Comparison of ENCODE assay signal across 15 mouse cellular contexts in genomic region chr2:157841121-157841520, GRCm38 (mm10).
DNase-seq lines count a peak whose midpoint lies in the region; ATAC-seq and TF ChIP-seq lines count a peak whose summit lies in the region.
"Had no signal": no experiment of that assay in that cellular context is flagged by ENCODE, and none has a peak within 500 bp of the region (broad histone marks: within the 10 kb centered on the region; RNA-seq: fewer than 3 reads in every experiment).

No protein-coding gene starts in this region.

- peaks cover 44% of the 10 kb centered on the region for H3K4me1 ChIP-seq in hindbrain, embryonic 13.5 days (replicated peaks)
- H3K4me1 ChIP-seq in hindbrain, embryonic 10.5 days (replicated peaks), result peaks cover 23% of the 10 kb centered on the region
- H3K4me1 ChIP-seq in ES-Bruce4 (ENCODE audit: control insufficient read depth, insufficient read depth, low read length), result peaks cover 16% of the 10 kb centered on the region
- H3K4me1 ChIP-seq in forebrain, embryonic 13.5 days, result peaks cover 14% of the 10 kb centered on the region; the same call in 1 of the 2 replicates
- H3K4me1 ChIP-seq in midbrain, embryonic 12.5 days, result peaks cover 12% of the 10 kb centered on the region; the same call in 1 of the 2 replicates

- no peak overlapping the region for H3K9ac ChIP-seq in hindbrain, embryonic 13.5 days
- H3K9ac ChIP-seq in ES-Bruce4 (ENCODE audit: low read depth, poor library complexity, severe bottlenecking), result no peak overlapping the region
- H3K9ac ChIP-seq in forebrain, embryonic 13.5 days, result no peak overlapping the region
- H3K9ac ChIP-seq in midbrain, embryonic 12.5 days (replicated peaks), result no peak overlapping the region

- H3K4me2 ChIP-seq in hindbrain, embryonic 13.5 days, result no peak overlapping the region
- no peak overlapping the region for H3K4me2 ChIP-seq in forebrain, embryonic 13.5 days
- H3K4me2 ChIP-seq in midbrain, embryonic 12.5 days (replicated peaks), result no peak overlapping the region

- DNase-seq in hindbrain, embryonic 10.5 days (ENCODE audit: low spot score), result no peak
- DNase-seq in lung, postnatal 10 days, result no peak
- DNase-seq in adrenal gland, postnatal 25 days, result no peak
- DNase-seq in thymus, postnatal 4 days, result no peak
- DNase-seq: adrenal gland, postnatal 14 days; cerebellum, adult 11-12 months; gastrocnemius, postnatal 36 days; kidney, adult 8-10 months; thymus, postnatal 25 days had no signal

- no peak for TF ChIP-seq EP300 in ES-Bruce4 (IDR thresholded peaks at IDR 0.05; ENCODE audit: insufficient read depth, low read depth, low read length)

- H3K4me3 ChIP-seq in hindbrain, embryonic 13.5 days, result no peak overlapping the region
- H3K4me3 ChIP-seq in hindbrain, embryonic 10.5 days, result no peak overlapping the region
- H3K4me3 ChIP-seq in ES-Bruce4 (ENCODE audit: low read depth, low read length), result no peak overlapping the region
- H3K4me3 ChIP-seq in forebrain, embryonic 13.5 days, result no peak overlapping the region
- H3K4me3 ChIP-seq in midbrain, embryonic 12.5 days, result no peak overlapping the region
- H3K4me3 ChIP-seq: erythroblast, embryonic 14.5 days had no signal

- WGBS in hindbrain, embryonic 13.5 days, result 69% methylated on average over 6 of the region's 6 CpGs
- WGBS in hindbrain, embryonic 10.5 days, result 80% methylated on average over 6 of the region's 6 CpGs
- 54% methylated on average over 6 of the region's 6 CpGs for WGBS in forebrain, embryonic 13.5 days
- 77% methylated on average over 6 of the region's 6 CpGs for WGBS in midbrain, embryonic 12.5 days

- no peaks in the 10 kb centered on the region for H3K9me3 ChIP-seq in hindbrain, embryonic 13.5 days
- H3K9me3 ChIP-seq in hindbrain, embryonic 10.5 days, result no peaks in the 10 kb centered on the region
- no peaks in the 10 kb centered on the region for H3K9me3 ChIP-seq in ES-Bruce4 (replicated peaks; ENCODE audit: control insufficient read depth, insufficient read depth, low read length, poor library complexity, severe bottlenecking)
- no peaks in the 10 kb centered on the region for H3K9me3 ChIP-seq in forebrain, embryonic 13.5 days (replicated peaks)
- no peaks in the 10 kb centered on the region for H3K9me3 ChIP-seq in midbrain, embryonic 12.5 days

- no peak for TF ChIP-seq POLR2A in ES-Bruce4 (IDR thresholded peaks at IDR 0.05; ENCODE audit: insufficient read depth, low read length)

- TF ChIP-seq CTCF in ES-Bruce4 (IDR thresholded peaks at IDR 0.05; ENCODE audit: low read depth, low read length), result no peak

- H3K27ac ChIP-seq in hindbrain, embryonic 13.5 days, result peak overlapping the region; percentile 76
- no peak overlapping the region; the same call in 1 of the 2 replicates for H3K27ac ChIP-seq in hindbrain, embryonic 10.5 days
- H3K27ac ChIP-seq in ES-Bruce4 (ENCODE audit: insufficient read depth, low read length), result peak overlapping the region; percentile 85
- H3K27ac ChIP-seq in forebrain, embryonic 13.5 days, result peak overlapping the region; percentile 42; the same call in 1 of the 2 replicates
- H3K27ac ChIP-seq in midbrain, embryonic 12.5 days (replicated peaks), result peak overlapping the region; percentile 16; the same call in 1 of the 2 replicates

- H3K36me3 ChIP-seq in hindbrain, embryonic 13.5 days, result peaks cover 14% of the 10 kb centered on the region; the same call in 1 of the 2 replicates
- H3K36me3 ChIP-seq in hindbrain, embryonic 10.5 days, result peaks cover 34% of the 10 kb centered on the region
- H3K36me3 ChIP-seq in ES-Bruce4 (ENCODE audit: control insufficient read depth, insufficient read depth, low read length, poor library complexity, severe bottlenecking), result no peaks in the 10 kb centered on the region
- H3K36me3 ChIP-seq in forebrain, embryonic 13.5 days (ENCODE audit: poor library complexity, severe bottlenecking), result peaks cover 35% of the 10 kb centered on the region
- peaks cover 23% of the 10 kb centered on the region for H3K36me3 ChIP-seq in midbrain, embryonic 12.5 days

- ATAC-seq in hindbrain, embryonic 13.5 days (ENCODE audit: low FRiP score), result no peak
- 0 out of 2 replicates have a peak, but pooled peaks have one; percentile 27 for ATAC-seq in forebrain, embryonic 13.5 days
- no peak for ATAC-seq in midbrain, embryonic 12.5 days (ENCODE audit: low FRiP score, low read depth)
- ATAC-seq: Patski had no signal

- no peaks in the 10 kb centered on the region for H3K27me3 ChIP-seq in hindbrain, embryonic 13.5 days
- no peaks in the 10 kb centered on the region for H3K27me3 ChIP-seq in hindbrain, embryonic 10.5 days (ENCODE audit: insufficient read depth, poor library complexity, severe bottlenecking)
- no peaks in the 10 kb centered on the region for H3K27me3 ChIP-seq in ES-Bruce4 (ENCODE audit: control insufficient read depth, insufficient read depth, low read length, poor library complexity, severe bottlenecking)
- no peaks in the 10 kb centered on the region for H3K27me3 ChIP-seq in forebrain, embryonic 13.5 days
- H3K27me3 ChIP-seq in midbrain, embryonic 12.5 days, result no peaks in the 10 kb centered on the region
- H3K27me3 ChIP-seq: Patski had no signal
